Comparison of ENCODE assay signal across 26 mouse cellular contexts in genomic region chr2:117138932-117139331, GRCm38 (mm10).
"Had no signal": no experiment of that assay in that cellular context is flagged by ENCODE, and none has a peak within 500 bp of the region (broad histone marks: within the 10 kb centered on the region; RNA-seq: fewer than 3 reads in every experiment).

No protein-coding gene starts in this region.

- H3K4me1 ChIP-seq: limb, embryonic 13.5 days; limb, embryonic 15.5 days had no signal

- H3K9ac ChIP-seq: heart, embryonic 13.5 days; heart, embryonic 15.5 days; hindbrain, embryonic 13.5 days; hindbrain, embryonic 15.5 days; kidney, embryonic 15.5 days; limb, embryonic 13.5 days; limb, embryonic 15.5 days; liver, embryonic 12.5 days; liver, embryonic 14.5 days had no signal

- H3K27ac ChIP-seq: heart, embryonic 10.5 days; heart, embryonic 13.5 days; heart, embryonic 15.5 days; hindbrain, embryonic 13.5 days; hindbrain, embryonic 15.5 days; hindbrain, postnatal 0 days; kidney, embryonic 15.5 days; kidney, postnatal 0 days; limb, embryonic 13.5 days; limb, embryonic 15.5 days; liver, embryonic 12.5 days; liver, embryonic 14.5 days had no signal

- H3K36me3 ChIP-seq: heart, embryonic 10.5 days; heart, embryonic 13.5 days; heart, embryonic 15.5 days; hindbrain, embryonic 13.5 days; hindbrain, embryonic 15.5 days; kidney, embryonic 15.5 days; limb, embryonic 13.5 days; limb, embryonic 15.5 days; liver, embryonic 12.5 days had no signal

- H3K4me2 ChIP-seq: heart, embryonic 13.5 days; heart, embryonic 15.5 days; hindbrain, embryonic 13.5 days; hindbrain, embryonic 15.5 days; kidney, embryonic 15.5 days; limb, embryonic 13.5 days; limb, embryonic 15.5 days; liver, embryonic 12.5 days had no signal

- H3K9me3 ChIP-seq: heart, embryonic 10.5 days; heart, embryonic 13.5 days; heart, embryonic 15.5 days; hindbrain, embryonic 13.5 days; hindbrain, embryonic 15.5 days; kidney, embryonic 15.5 days; limb, embryonic 13.5 days; limb, embryonic 15.5 days; liver, embryonic 12.5 days had no signal

- H3K4me3 ChIP-seq: heart, embryonic 10.5 days; heart, embryonic 13.5 days; heart, embryonic 15.5 days; hindbrain, embryonic 13.5 days; hindbrain, embryonic 15.5 days; kidney, embryonic 15.5 days; limb, embryonic 13.5 days; limb, embryonic 15.5 days; liver, embryonic 12.5 days had no signal

- ATAC-seq: hindbrain, postnatal 0 days; intestine, embryonic 16.5 days; liver, embryonic 12.5 days had no signal

- H3K27me3 ChIP-seq: heart, embryonic 13.5 days; heart, embryonic 15.5 days; hindbrain, embryonic 13.5 days; hindbrain, embryonic 15.5 days; kidney, embryonic 15.5 days; limb, embryonic 13.5 days; limb, embryonic 15.5 days; liver, embryonic 12.5 days had no signal

- DNase-seq: gastrocnemius, postnatal 14 days; gastrocnemius, postnatal 36 days; heart, adult 18-20 months; heart, postnatal 14 days; heart, postnatal 36 days; kidney, adult 11 months; kidney, adult 2 months; kidney, adult 9 months; kidney, postnatal 14 days; kidney, postnatal 36 days; layer of hippocampus, adult 9-11 months; layer of hippocampus, postnatal 36 days; left cerebral cortex, postnatal 4 days had no signal
